Mouse (Mus musculus) WW6 (cell line): ENCODE measurements at regions not wholly inside any gene's neighbourhood (a gene's known extent, or its start where the extent isn't known, plus 50 kb on each side); places are given as distances from the start of the nearest gene placed in this dataset.

Experiments
- DNase-seq: peaks from one replicate; pipeline ENCODE4 v3.0.0-alpha.2; 2013; ENCODE audit warnings: low read depth, low spot score

GRCm38 (mm10) chr10:30259716-30260115 is 59.4 kb upstream of the Cenpw start:
- DNase-seq, result no peak

GRCm38 (mm10) chr10:30257889-30258288 is 57.5 kb upstream of the Cenpw start:
- no peak for DNase-seq
